Mouse (Mus musculus) liver, embryonic 14.5 days (tissue): Measurements from ENCODE around the gene Mcf2l.

Experiments used
- CTCF ChIP-seq: IDR thresholded peaks from 2 replicates; pipeline ENCODE4 v1.5.1; 2016; ENCODE audit warnings: antibody characterized with exemption, low read depth, control low read depth
- EP300 ChIP-seq: IDR thresholded peaks from 2 replicates; pipeline ENCODE4 v1.6.1; 2016; ENCODE audit warnings: antibody characterized with exemption, low read depth

DNA sequence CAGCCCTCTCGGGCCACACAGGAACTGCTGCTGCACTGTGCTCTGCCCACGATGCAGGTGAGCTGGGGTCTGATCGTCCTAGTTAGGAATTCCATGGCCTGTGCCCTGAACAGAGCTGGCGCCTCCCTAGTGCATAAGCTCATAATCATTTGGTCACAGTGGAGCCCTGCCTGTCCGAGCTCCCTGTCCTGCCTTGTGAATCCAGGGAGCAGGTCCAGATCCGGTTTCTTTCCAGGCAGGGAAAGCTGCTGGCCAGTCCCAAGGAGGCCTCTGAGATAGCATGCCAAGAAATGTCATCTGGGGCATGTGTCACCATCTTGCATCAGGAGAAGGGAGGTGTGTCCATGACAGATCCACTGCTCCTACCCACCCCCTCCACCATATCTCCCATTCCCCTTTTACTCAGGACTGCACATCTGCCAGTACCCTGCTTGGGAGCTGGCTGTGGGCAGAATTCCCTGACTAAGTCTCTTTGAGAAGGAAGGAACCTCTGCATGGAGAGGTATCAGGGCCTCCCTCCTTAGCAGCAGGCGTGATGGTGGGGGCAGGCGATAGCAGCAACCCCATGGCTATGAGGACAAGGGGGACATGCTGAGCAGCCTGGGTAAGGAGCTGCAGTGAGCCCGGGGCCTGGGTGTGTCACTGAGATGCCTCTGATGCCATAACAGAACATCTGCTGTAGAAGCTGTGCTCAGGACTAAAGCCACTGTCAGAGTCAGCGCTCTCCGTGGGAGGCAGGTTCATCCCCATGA is 21.4 kb downstream of the Mcf2l start:
- TF ChIP-seq CTCF: no peak
- TF ChIP-seq EP300: no peak
